In genomic region chrX:50622984-50623455, GRCm38 (mm10) we compare ENCODE assay signal across 8 mouse cellular contexts.
DNase-seq lines count a peak whose midpoint lies in the region; ATAC-seq lines count a peak whose summit lies in the region.

No protein-coding gene starts in this region.

- no peaks in the 10 kb centered on the region for H3K27me3 ChIP-seq in heart, embryonic 11.5 days (ENCODE audit: control insufficient read depth, insufficient read depth, low read length)
- no peaks in the 10 kb centered on the region for H3K27me3 ChIP-seq in limb, embryonic 12.5 days
- no peaks in the 10 kb centered on the region for H3K27me3 ChIP-seq in midbrain, embryonic 14.5 days (ENCODE audit: control insufficient read depth, insufficient read depth, low read length)

- H3K36me3 ChIP-seq in heart, embryonic 11.5 days (ENCODE audit: control insufficient read depth, insufficient read depth, low read length), result no peaks in the 10 kb centered on the region
- H3K36me3 ChIP-seq in limb, embryonic 12.5 days, result peaks cover 15% of the 10 kb centered on the region
- H3K36me3 ChIP-seq in midbrain, embryonic 14.5 days (ENCODE audit: control insufficient read depth, insufficient read depth, low read length), result no peaks in the 10 kb centered on the region

- H3K4me2 ChIP-seq in heart, embryonic 11.5 days, result no peak overlapping the region
- no peak overlapping the region for H3K4me2 ChIP-seq in limb, embryonic 12.5 days
- H3K4me2 ChIP-seq in midbrain, embryonic 14.5 days (ENCODE audit: low read length), result no peak overlapping the region

- ATAC-seq in heart, embryonic 11.5 days (replicated peaks; ENCODE audit: insufficient number of reproducible peaks, low FRiP score, low TSS enrichment), result no peak
- ATAC-seq in limb, embryonic 12.5 days (ENCODE audit: insufficient number of reproducible peaks, insufficient read depth, low FRiP score, low TSS enrichment, low read depth), result no peak
- ATAC-seq in midbrain, embryonic 14.5 days (ENCODE audit: low FRiP score, low TSS enrichment), result no peak

- H3K9me3 ChIP-seq in heart, embryonic 11.5 days (replicated peaks; ENCODE audit: control insufficient read depth, low read length), result no peaks in the 10 kb centered on the region
- H3K9me3 ChIP-seq in limb, embryonic 12.5 days, result no peaks in the 10 kb centered on the region
- no peaks in the 10 kb centered on the region for H3K9me3 ChIP-seq in midbrain, embryonic 14.5 days (ENCODE audit: control insufficient read depth, low read length)

- no peak overlapping the region for H3K27ac ChIP-seq in heart, embryonic 11.5 days (ENCODE audit: low read depth, low read length)
- H3K27ac ChIP-seq in limb, embryonic 12.5 days, result no peak overlapping the region
- 0 out of 2 replicates have a peak overlapping the region, but pooled peaks have one; percentile 9 for H3K27ac ChIP-seq in midbrain, embryonic 14.5 days (replicated peaks; ENCODE audit: low read depth, low read length)

- no peaks in the 10 kb centered on the region for H3K4me1 ChIP-seq in heart, embryonic 11.5 days (ENCODE audit: control insufficient read depth, insufficient read depth, low read length)
- H3K4me1 ChIP-seq in limb, embryonic 12.5 days (replicated peaks), result no peaks in the 10 kb centered on the region
- H3K4me1 ChIP-seq in midbrain, embryonic 14.5 days (ENCODE audit: control insufficient read depth, insufficient read depth, low read length), result no peaks in the 10 kb centered on the region

- WGBS in heart, embryonic 11.5 days (ENCODE audit: insufficient replicate concordance), result 64% methylated on average over 19 of the region's 19 CpGs
- WGBS in limb, embryonic 12.5 days, result 68% methylated on average over 19 of the region's 19 CpGs
- 65% methylated on average over 19 of the region's 19 CpGs for WGBS in midbrain, embryonic 14.5 days

- H3K4me3 ChIP-seq in heart, embryonic 11.5 days (ENCODE audit: low read depth, low read length), result peak overlapping the region; percentile 19; the same call in 1 of the 2 replicates
- 0 out of 2 replicates have a peak overlapping the region, but pooled peaks have one; percentile 9 for H3K4me3 ChIP-seq in limb, embryonic 12.5 days (replicated peaks)
- peak overlapping the region; percentile 22; the same call in 1 of the 2 replicates for H3K4me3 ChIP-seq in midbrain, embryonic 14.5 days (replicated peaks; ENCODE audit: low read depth, low read length)

- peak; percentile 86 for DNase-seq in cerebellum, adult 8-10 months
- DNase-seq in cerebellum, adult 11-12 months, result no peak
- peak; percentile 82 for DNase-seq in right cerebral cortex, postnatal 14 days
- no peak for DNase-seq in right cerebral cortex, postnatal 4 days
- peak; percentile 81 for DNase-seq in midbrain, embryonic 14.5 days
- no peak for DNase-seq in c-Kit-positive CD71-positive TER-119-positive erythroid progenitor cells, embryonic 14.5 days (ENCODE audit: low spot score)

- H3K9ac ChIP-seq in heart, embryonic 11.5 days (ENCODE audit: low read depth, low read length), result no peak overlapping the region
- H3K9ac ChIP-seq in limb, embryonic 12.5 days (replicated peaks), result no peak overlapping the region
- no peak overlapping the region for H3K9ac ChIP-seq in midbrain, embryonic 14.5 days (replicated peaks; ENCODE audit: low read length)

Comparison
In these comparisons a context has a peak if more than half of its experiments do, and no peak if none do; other contexts are left out.
1. DNase-seq: peak in cerebellum, adult 8-10 months (single experiment), right cerebral cortex, postnatal 14 days (single experiment) and midbrain, embryonic 14.5 days (single experiment); none in cerebellum, adult 11-12 months (single experiment), right cerebral cortex, postnatal 4 days (single experiment) and c-Kit-positive CD71-positive TER-119-positive erythroid progenitor cells, embryonic 14.5 days (single experiment).
2. Peak in every context shown above with its lines, with median percentiles within 50 percentile points of each other: H3K4me3 ChIP-seq.